Mouse (Mus musculus) neutrophil, adult 5-6 weeks (primary cell): ENCODE measurements around the gene Arpc1a. TPM values are rescaled to one million over a fixed set of nuclear protein-coding genes. Genes with fewer than 3 reads are reported as not detected.
"Not testable (repeated sequence)": the region's sequence is repeated elsewhere in the genome, so short reads cannot be mapped to it uniquely, and the experiment has no call there.

Experiments
- ATAC-seq: fragments of 151-379, 151-347 bp; 2 replicates; pipeline ENCODE4 v1.8.0; 2017; ENCODE audit warnings: mild to moderate bottlenecking, moderate TSS enrichment; ENCODE audit not compliant: insufficient number of reproducible peaks, poor library complexity, low FRiP score, severe bottlenecking; ENCODE audit errors: extremely low read depth
- total RNA-seq: library from RNA; stranded (forward); fragments of 200-1000 nt; gene quantifications from 2 replicates; pipeline ENCODE4 v1.2.3, GENCODE M21; 2017

Arpc1a gene
- total RNA-seq, 1 experiment from 2014 or later = 79.7 TPM

- no peak for ATAC-seq
These were observed 17.3 kb downstream of the Arpc1a start for GRCm38 (mm10) chr5:145100960-145101359.

GRCm38 (mm10) chr5:145101451-145101850 lies 17.8 kb downstream of the Arpc1a start:
- not testable (repeated sequence) for ATAC-seq

GRCm38 (mm10) chr5:145102706-145103105 lies 19.1 kb downstream of the Arpc1a start:
- ATAC-seq = no peak

GRCm38 (mm10) chr5:145104328-145104727 lies 20.7 kb downstream of the Arpc1a start:
- no peak for ATAC-seq

GRCm38 (mm10) chr5:145105694-145106275 lies 22.2 kb downstream of the Arpc1a start:
- no peak for ATAC-seq

- no peak for ATAC-seq
These were observed 26.8 kb downstream of the Arpc1a start for GRCm38 (mm10) chr5:145110401-145110800.

GRCm38 (mm10) chr5:145112566-145112965 lies 28.9 kb downstream of the Arpc1a start:
- ATAC-seq = no peak

GRCm38 (mm10) chr5:145113416-145113815 lies 29.8 kb downstream of the Arpc1a start:
- ATAC-seq = no peak

- peak; percentile 35 for ATAC-seq
These were observed 30.5 kb downstream of the Arpc1a start, which contains the start of gene Arpc1b for GRCm38 (mm10) chr5:145114071-145114605. Gene Arpc1b, plus strand, starts transcription at chr5:145114215.

GRCm38 (mm10) chr5:145114606-145115473 lies 31.2 kb downstream of the Arpc1a start:
- peak; percentile 45 for ATAC-seq

GRCm38 (mm10) chr5:145115736-145116135 lies 32.1 kb downstream of the Arpc1a start:
- no peak for ATAC-seq

- peak; percentile 63 for ATAC-seq
These were observed 32.7 kb downstream of the Arpc1a start for GRCm38 (mm10) chr5:145116316-145116715.

- peak; percentile 20; the same call in 1 of the 2 replicates for ATAC-seq
These were observed 33.3 kb downstream of the Arpc1a start for GRCm38 (mm10) chr5:145116916-145117315.

GRCm38 (mm10) chr5:145118005-145118404 lies 34.4 kb downstream of the Arpc1a start:
- ATAC-seq = no peak

GRCm38 (mm10) chr5:145118461-145118860 lies 34.8 kb downstream of the Arpc1a start:
- ATAC-seq = no peak

- ATAC-seq = 0 out of 2 replicates have a peak, but pooled peaks have one; percentile 16
These were observed 35.8 kb downstream of the Arpc1a start for GRCm38 (mm10) chr5:145119385-145119784.

- ATAC-seq = no peak
These were observed 37.3 kb downstream of the Arpc1a start for GRCm38 (mm10) chr5:145120921-145121320.

- no peak for ATAC-seq
These were observed 39.8 kb downstream of the Arpc1a start for GRCm38 (mm10) chr5:145123396-145123795.

GRCm38 (mm10) chr5:145126580-145126979 lies 43.0 kb downstream of the Arpc1a start:
- no peak for ATAC-seq

GRCm38 (mm10) chr5:145129124-145129523 lies 45.5 kb downstream of the Arpc1a start:
- no peak for ATAC-seq
